Mouse (Mus musculus) kidney, embryonic 16.5 days (tissue): Measurements from ENCODE around the gene 2700097O09Rik. TPM values are rescaled to one million over a fixed set of nuclear protein-coding genes. Genes with fewer than 3 reads are reported as not detected.

Experiments
- ATAC-seq: fragments of 200-750 bp; cut with Nextera tagmentation; 2 replicates; pipeline ENCODE4 v1.8.0; 2017; ENCODE audit warnings: moderate TSS enrichment; ENCODE audit not compliant: low FRiP score, low TSS enrichment
- H3K27ac ChIP-seq: fragments of 300-500 bp; sonication (generic); 2 replicates; pipeline ENCODE4 v1.5.1; 2014; ENCODE audit warnings: low read length
- H3K27me3 ChIP-seq: fragments of 300-500 bp; sonication (generic); 2 replicates; pipeline ENCODE4 v1.6.1; 2014; ENCODE audit warnings: low read length, control low read depth, mixed read lengths; ENCODE audit not compliant: insufficient read depth
- H3K36me3 ChIP-seq: fragments of 300-500 bp; sonication (generic); 2 replicates; pipeline ENCODE4 v1.6.1; 2014; ENCODE audit warnings: low read length, control low read depth, mixed read lengths; ENCODE audit not compliant: insufficient read depth
- H3K4me1 ChIP-seq: fragments of 300-500 bp; sonication (generic); 2 replicates; pipeline ENCODE4 v1.6.1; 2014; ENCODE audit warnings: low read length, control low read depth, mixed read lengths; ENCODE audit not compliant: insufficient read depth
- H3K4me2 ChIP-seq: fragments of 300-500 bp; sonication (generic); replicated peaks from 2 replicates; pipeline ENCODE4 v1.6.1; 2014; ENCODE audit warnings: low read depth, low read length
- H3K4me3 ChIP-seq: fragments of 300-500 bp; sonication (generic); 2 replicates; pipeline ENCODE4 v1.5.1; 2014; ENCODE audit warnings: mild to moderate bottlenecking, low read length
- H3K9ac ChIP-seq: fragments of 300-500 bp; sonication (generic); replicated peaks from 2 replicates; pipeline ENCODE4 v1.6.1; 2014; ENCODE audit warnings: low read length
- H3K9me3 ChIP-seq: fragments of 300-500 bp; sonication (generic); 2 replicates; pipeline ENCODE4 v1.6.1; 2016; ENCODE audit warnings: low read length, control low read depth
- WGBS: fragments of 180-500 bp; shearing (Covaris S2); extraction: QIAGEN DNeasy Blood & Tissue Kit; methylation state at CpG from one replicate; pipeline ENCODE4 v1.1.7; 2014; 5-methylcytosine and 5-hydroxymethylcytosine counted together
- polyA plus RNA-seq: library from polyadenylated mRNA; unstranded; fragments of >200 nt; fragmentation: Nextera tagmentation; extraction: Ambion mirVana; gene quantifications from 2 replicates; pipeline ENCODE4 v1.2.1, GENCODE M21; 2015

2700097O09Rik gene
- polyA plus RNA-seq, 1 experiment from 2014 or later: 37.3 TPM

GRCm38 (mm10) chr12:55062141-55062540, 17.8 kb downstream of the 2700097O09Rik start:
- H3K27ac ChIP-seq: no peak overlapping the region
- no peak for ATAC-seq
- 87% methylated on average over 1 of the region's 1 CpGs for WGBS

GRCm38 (mm10) chr12:55061006-55061405, 18.9 kb downstream of the 2700097O09Rik start:
- ATAC-seq: peak; percentile 54; the same call in 1 of the 2 replicates
- peaks cover 6% of the 10 kb centered on the region; the same call in 1 of the 2 replicates for H3K4me1 ChIP-seq
- H3K36me3 ChIP-seq: no peaks in the 10 kb centered on the region
- no peak overlapping the region for H3K4me3 ChIP-seq
- no peak overlapping the region for H3K27ac ChIP-seq
- no peak overlapping the region for H3K9ac ChIP-seq
- H3K4me2 ChIP-seq: no peak overlapping the region
- H3K27me3 ChIP-seq: no peaks in the 10 kb centered on the region
- 72% methylated on average over 10 of the region's 10 CpGs for WGBS
- H3K9me3 ChIP-seq: no peaks in the 10 kb centered on the region

More at GRCm38 (mm10) chr12:55062141-55062540, 17.8 kb downstream of the 2700097O09Rik start:
- Histone ChIP-seq H3K36me3 (no peaks in the 10 kb centered on the region), H3K4me3 (no peak overlapping the region), H3K9ac (no peak overlapping the region), H3K4me1 (peaks cover 6% of the 10 kb centered on the region; the same call in 1 of the 2 replicates), H3K27me3 (no peaks in the 10 kb centered on the region), H3K4me2 (no peak overlapping the region), H3K9me3 (no peaks in the 10 kb centered on the region)

DNA sequence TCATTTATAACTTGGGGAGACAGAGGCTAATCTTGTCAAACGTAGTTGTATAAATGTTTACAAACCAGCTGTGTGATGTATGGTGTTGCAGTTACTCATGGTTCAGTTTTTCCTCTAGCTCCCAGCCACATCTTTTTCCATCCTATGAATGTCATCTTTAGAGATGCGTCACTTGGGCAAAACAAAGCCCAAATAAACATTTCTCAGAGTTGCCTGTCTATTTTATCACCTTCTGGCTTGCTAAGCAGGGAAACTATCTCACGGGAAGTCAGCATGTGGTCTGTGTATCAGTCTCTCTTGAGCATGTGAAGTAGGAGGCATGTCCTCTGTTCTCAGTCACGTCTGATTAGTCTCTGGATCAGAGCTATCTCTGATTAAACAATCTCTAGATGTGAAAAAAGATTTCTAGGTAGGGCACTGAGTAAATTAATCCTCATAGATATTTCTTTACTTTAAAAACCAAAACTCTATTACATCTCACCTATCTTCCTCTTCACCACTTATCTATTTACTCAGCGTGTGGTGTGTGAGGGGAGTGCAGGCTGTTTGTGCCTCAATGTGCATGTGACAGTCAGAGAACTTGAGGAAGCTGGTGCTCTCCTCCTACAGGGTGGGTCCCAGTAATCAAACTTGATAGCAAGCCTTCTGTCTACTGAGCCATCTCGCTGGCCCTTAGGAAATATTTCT, 19.6 kb downstream of the 2700097O09Rik start:
- Histone ChIP-seq H3K27me3 (no peaks in the 10 kb centered on the region), H3K4me1 (peaks cover 6% of the 10 kb centered on the region; the same call in 1 of the 2 replicates), H3K9me3 (no peaks in the 10 kb centered on the region), H3K4me3 (no peak overlapping the region), H3K27ac (no peak overlapping the region), H3K4me2 (no peak overlapping the region), H3K36me3 (no peaks in the 10 kb centered on the region), H3K9ac (no peak overlapping the region)
- ATAC-seq: no peak
- WGBS: 64% methylated on average over 6 of the region's 6 CpGs

DNA sequence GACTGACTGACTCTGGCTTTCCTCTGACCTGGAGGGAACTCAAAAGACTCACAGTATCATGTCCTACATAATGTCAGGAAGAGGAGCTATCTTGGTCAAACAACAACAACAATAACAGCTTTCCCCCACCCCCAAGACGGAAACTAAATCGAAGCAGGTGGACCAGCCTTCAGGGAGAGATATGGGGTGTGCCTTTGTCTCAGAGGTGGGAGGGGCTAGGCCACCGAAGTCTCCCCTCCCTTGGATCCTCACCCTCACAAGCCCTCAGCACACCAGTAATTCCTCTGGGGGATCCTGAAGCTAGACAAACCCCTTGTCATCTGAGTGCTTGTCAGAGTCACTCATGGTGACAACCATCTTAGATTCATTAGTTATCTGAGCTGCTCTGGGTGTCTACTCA, 20.1 kb downstream of the 2700097O09Rik start:
- ATAC-seq: no peak
- no peaks in the 10 kb centered on the region for H3K36me3 ChIP-seq
- no peak overlapping the region for H3K9ac ChIP-seq
- H3K27ac ChIP-seq: 0 out of 2 replicates have a peak overlapping the region, but pooled peaks have one; percentile 3
- H3K4me2 ChIP-seq: no peak overlapping the region
- no peaks in the 10 kb centered on the region for H3K9me3 ChIP-seq
- H3K4me3 ChIP-seq: no peak overlapping the region
- no peaks in the 10 kb centered on the region for H3K27me3 ChIP-seq
- H3K4me1 ChIP-seq: peaks cover 6% of the 10 kb centered on the region; the same call in 1 of the 2 replicates
- 40% methylated on average over 3 of the region's 3 CpGs for WGBS

DNA sequence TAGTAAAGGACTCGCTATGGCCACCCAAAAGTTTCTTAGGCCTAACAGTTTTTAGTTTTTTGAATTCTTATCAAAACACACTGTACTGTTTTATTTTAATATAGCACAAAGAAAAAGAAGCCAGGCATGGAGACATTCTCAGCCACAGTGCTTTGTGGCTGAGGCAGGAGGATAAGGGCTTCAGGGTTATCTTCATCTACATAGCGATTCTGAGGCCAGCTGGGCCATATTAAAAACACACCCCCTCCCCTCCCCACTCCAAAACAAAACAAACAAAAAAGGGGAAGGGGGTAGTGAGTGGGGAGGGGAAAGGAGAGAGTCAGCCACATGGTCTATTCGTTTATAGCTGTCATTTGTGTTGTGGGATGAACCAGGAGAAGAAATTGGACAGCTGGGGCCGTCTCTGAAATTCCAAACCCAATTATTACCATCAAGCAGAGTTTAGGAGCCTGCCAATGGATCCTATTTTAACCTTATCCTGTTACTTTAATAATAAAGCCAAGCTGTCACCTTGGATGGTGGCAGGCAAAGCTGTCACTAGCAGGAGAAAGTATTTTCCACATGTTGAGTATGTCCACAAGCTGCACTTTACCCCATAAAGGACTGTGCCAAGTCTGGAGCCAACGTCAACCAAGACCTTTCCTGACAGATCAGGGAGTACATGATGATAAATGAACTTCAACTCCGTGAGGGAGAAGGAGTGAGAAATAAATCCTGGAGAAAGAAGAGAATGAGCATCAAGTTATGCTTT, 20.9 kb downstream of the 2700097O09Rik start:
- no peaks in the 10 kb centered on the region for H3K9me3 ChIP-seq
- 0 out of 2 replicates have a peak overlapping the region, but pooled peaks have one; percentile 3 for H3K27ac ChIP-seq
- H3K27me3 ChIP-seq: no peaks in the 10 kb centered on the region
- no peak overlapping the region for H3K4me3 ChIP-seq
- H3K4me1 ChIP-seq: peaks cover 6% of the 10 kb centered on the region; the same call in 1 of the 2 replicates
- 32% methylated on average over 6 of the region's 6 CpGs for WGBS
- H3K36me3 ChIP-seq: peaks cover 1% of the 10 kb centered on the region; the same call in 1 of the 2 replicates
- H3K4me2 ChIP-seq: no peak overlapping the region
- no peak for ATAC-seq
- no peak overlapping the region for H3K9ac ChIP-seq

- Histone ChIP-seq H3K9ac (no peak overlapping the region), H3K4me2 (no peak overlapping the region), H3K4me3 (no peak overlapping the region), H3K27ac (no peak overlapping the region), H3K36me3 (peaks cover 2% of the 10 kb centered on the region; the same call in 1 of the 2 replicates), H3K27me3 (no peaks in the 10 kb centered on the region), H3K4me1 (peaks cover 6% of the 10 kb centered on the region; the same call in 1 of the 2 replicates), H3K9me3 (no peaks in the 10 kb centered on the region)
- no peak for ATAC-seq
- 46% methylated on average over 2 of the region's 2 CpGs for WGBS
These were observed 23.2 kb downstream of the 2700097O09Rik start for GRCm38 (mm10) chr12:55056703-55057102.

- Histone ChIP-seq H3K4me3 (no peak overlapping the region), H3K4me2 (no peak overlapping the region), H3K36me3 (peaks cover 2% of the 10 kb centered on the region; the same call in 1 of the 2 replicates), H3K9ac (no peak overlapping the region), H3K9me3 (no peaks in the 10 kb centered on the region), H3K4me1 (peaks cover 2% of the 10 kb centered on the region; the same call in 1 of the 2 replicates), H3K27me3 (no peaks in the 10 kb centered on the region), H3K27ac (no peak overlapping the region)
- ATAC-seq: no peak
- 57% methylated on average over 2 of the region's 2 CpGs for WGBS
These were observed 25.2 kb downstream of the 2700097O09Rik start for GRCm38 (mm10) chr12:55054551-55055241.

DNA sequence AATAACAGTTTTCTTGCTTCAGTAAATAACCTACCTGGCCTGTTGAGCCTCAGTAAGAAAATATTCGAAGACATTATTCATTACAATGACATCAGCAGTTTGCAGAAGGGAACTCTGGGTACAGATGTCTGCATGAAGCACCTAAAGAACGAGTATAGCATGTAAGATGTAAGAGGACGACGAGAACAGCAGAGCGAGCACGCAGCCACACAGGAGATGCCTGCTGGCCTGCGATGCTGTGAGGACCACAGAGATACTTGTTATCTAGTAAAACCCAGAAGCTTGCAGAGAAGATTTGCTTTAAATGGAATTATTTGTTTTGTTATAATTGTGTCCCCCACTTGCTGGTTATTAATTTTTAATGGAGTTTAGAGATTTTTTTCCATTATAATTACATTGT, 26.6 kb downstream of the 2700097O09Rik start:
- H3K9me3 ChIP-seq: no peaks in the 10 kb centered on the region
- 91% methylated on average over 7 of the region's 7 CpGs for WGBS

GRCm38 (mm10) chr12:55051210-55052173, 28.4 kb downstream of the 2700097O09Rik start:
- WGBS: 91% methylated on average over 8 of the region's 8 CpGs
- H3K9ac ChIP-seq: no peak overlapping the region
- H3K4me2 ChIP-seq: no peak overlapping the region
- H3K27ac ChIP-seq: no peak overlapping the region
- no peak for ATAC-seq
- no peak overlapping the region for H3K4me3 ChIP-seq
- H3K27me3 ChIP-seq: no peaks in the 10 kb centered on the region
- no peaks in the 10 kb centered on the region for H3K4me1 ChIP-seq
- H3K36me3 ChIP-seq: peaks cover 7% of the 10 kb centered on the region
- H3K9me3 ChIP-seq: peaks cover 1% of the 10 kb centered on the region; the same call in 1 of the 2 replicates

More for the DNA sequence above, 26.6 kb downstream of the 2700097O09Rik start:
- no peak for ATAC-seq
- H3K9ac ChIP-seq: no peak overlapping the region
- no peaks in the 10 kb centered on the region for H3K27me3 ChIP-seq
- H3K27ac ChIP-seq: no peak overlapping the region
- no peak overlapping the region for H3K4me2 ChIP-seq
- H3K4me3 ChIP-seq: no peak overlapping the region
- no peaks in the 10 kb centered on the region for H3K4me1 ChIP-seq
- peaks cover 2% of the 10 kb centered on the region; the same call in 1 of the 2 replicates for H3K36me3 ChIP-seq
